Mouse (Mus musculus): ENCODE data around the gene Mtnr1b. TPM values are rescaled to one million over a fixed set of nuclear protein-coding genes. Genes with fewer than 3 reads are reported as not detected.

Mtnr1b gene
- polyA plus RNA-seq, 1 experiment: not detected

DNA sequence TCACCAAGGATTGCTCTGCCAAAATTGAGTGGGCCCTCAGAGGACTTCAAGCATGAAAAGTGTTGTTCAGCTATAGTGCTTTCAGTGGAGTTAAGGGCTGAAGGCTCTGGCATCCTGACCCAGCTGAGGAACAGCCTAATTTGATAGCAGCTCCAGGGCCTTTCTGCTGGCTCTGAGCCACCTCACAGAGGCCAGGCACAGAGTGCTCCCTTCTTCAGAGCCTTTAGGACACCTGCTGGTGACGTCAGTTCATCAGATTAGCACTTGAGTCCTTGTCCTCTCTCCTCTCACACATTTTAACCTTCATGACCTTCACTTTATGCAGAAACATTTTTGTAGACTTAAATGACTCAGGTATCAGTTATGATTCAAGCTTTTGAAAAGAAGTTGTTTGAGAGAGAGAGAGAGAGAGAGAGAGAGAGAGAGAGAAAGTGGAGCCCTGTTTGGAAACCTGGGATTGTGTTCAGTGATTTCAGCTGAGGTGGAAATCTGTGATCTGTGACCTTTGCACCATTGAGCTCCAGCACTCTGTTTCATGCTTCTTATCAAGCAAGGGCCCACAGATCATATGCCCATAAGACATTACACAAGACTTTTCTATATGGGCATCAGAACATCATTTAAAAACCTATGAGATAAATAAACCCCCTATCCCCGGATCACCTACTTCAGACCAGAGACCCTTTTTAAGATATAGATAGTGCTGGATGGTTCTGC, 35.2 kb upstream of the Mtnr1b start:
- H3K27me3 ChIP-seq (ENCODE audit: control insufficient read depth, insufficient read depth, insufficient read length): no peaks in the 10 kb centered on the region
- no peaks in the 10 kb centered on the region for H3K79me3 ChIP-seq (ENCODE audit: low read depth)
- TF ChIP-seq CEBPB (IDR thresholded peaks at IDR 0.05; ENCODE audit: low read depth) (no peak), FOSL1 (IDR thresholded peaks at IDR 0.05; ENCODE audit: insufficient read depth, low read length, poor library complexity, severe bottlenecking) (no peak)
- H3K4me3 ChIP-seq (ENCODE audit: insufficient read depth, poor library complexity, severe bottlenecking): no peak overlapping the region
- no peak overlapping the region for H3ac ChIP-seq (ENCODE audit: control insufficient read depth, insufficient read length, low read depth)
- no peaks in the 10 kb centered on the region for H3K36me3 ChIP-seq (ENCODE audit: control insufficient read depth, insufficient read depth)
- no peaks in the 10 kb centered on the region for H3K79me2 ChIP-seq (ENCODE audit: control insufficient read depth, insufficient read depth)

DNA sequence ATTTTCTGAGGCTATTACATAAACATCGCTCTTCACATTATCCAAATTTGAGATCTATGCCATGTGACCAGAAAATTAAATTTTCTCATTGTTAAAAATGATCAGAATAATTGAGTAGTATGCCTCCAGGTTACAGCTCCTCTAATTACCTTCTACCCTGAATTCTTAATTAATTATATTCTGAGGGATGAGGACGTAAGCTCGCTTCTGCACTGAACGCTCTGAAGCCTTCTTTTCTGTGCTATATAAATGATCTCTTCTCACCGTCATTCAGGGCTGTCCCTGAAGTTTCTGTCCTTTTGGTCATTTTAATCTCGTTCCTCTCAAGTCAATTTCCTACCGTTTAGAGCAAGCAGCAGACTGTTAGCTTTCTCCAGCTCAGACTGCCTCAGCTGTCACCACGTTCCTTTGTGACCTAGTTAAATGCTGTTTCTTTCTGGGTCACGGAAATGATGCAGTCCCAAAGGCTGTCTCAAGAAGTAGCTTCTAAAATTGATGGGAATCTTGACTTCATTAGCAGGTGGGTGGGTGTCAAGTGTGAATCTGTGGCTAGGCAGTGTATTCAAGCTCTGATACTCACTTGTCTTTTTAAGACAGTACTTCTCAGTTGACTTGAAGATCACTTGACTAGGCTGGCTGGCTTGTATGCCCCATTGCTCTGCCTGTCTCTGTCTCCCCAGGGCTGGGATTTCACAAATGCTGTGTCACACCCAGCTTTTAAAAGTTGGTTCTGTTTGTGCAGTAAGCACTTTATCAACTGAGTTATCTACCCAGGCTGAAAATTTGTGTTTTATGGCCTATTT, 29.8 kb upstream of the Mtnr1b start:
- H3K36me3 ChIP-seq (ENCODE audit: control insufficient read depth, insufficient read depth): no peaks in the 10 kb centered on the region

DNA sequence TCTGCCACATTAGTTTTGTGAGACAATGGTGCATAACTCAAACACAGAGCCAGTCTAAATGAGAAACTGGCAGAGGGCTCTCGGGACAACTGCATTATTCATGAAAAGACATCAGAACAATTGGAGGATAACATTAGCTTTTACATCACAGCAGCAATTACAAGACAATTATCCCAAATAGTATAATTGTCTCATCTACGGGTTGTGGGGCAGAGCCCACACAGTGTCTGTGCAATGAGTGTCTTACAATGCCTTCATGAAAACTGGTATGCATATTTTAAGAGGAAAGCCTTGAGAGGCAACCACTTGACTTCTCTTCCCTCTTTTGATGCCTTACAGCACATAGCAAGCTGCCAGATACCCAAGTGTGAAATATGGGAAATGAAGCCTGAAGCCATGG, 23.8 kb upstream of the Mtnr1b start:
- H3K79me3 ChIP-seq (ENCODE audit: low read depth): no peaks in the 10 kb centered on the region
- no peaks in the 10 kb centered on the region for H3K27me3 ChIP-seq (ENCODE audit: control insufficient read depth, insufficient read depth, insufficient read length)
- H3K36me3 ChIP-seq (ENCODE audit: control insufficient read depth, insufficient read depth): no peaks in the 10 kb centered on the region
- H3ac ChIP-seq (ENCODE audit: control insufficient read depth, insufficient read length, low read depth): no peak overlapping the region
- TF ChIP-seq MAX (IDR thresholded peaks at IDR 0.05): no peak
- no peak for TF ChIP-seq FOSL1 (IDR thresholded peaks at IDR 0.05; ENCODE audit: insufficient read depth, low read length, poor library complexity, severe bottlenecking)
- no peak for TF ChIP-seq USF1 (IDR thresholded peaks at IDR 0.05; ENCODE audit: low read depth)
- TF ChIP-seq CTCF (IDR thresholded peaks at IDR 0.05; ENCODE audit: control insufficient read depth, insufficient read depth, insufficient read length): no peak
- TF ChIP-seq CEBPB (IDR thresholded peaks at IDR 0.05; ENCODE audit: low read depth): no peak
- no peak for TF ChIP-seq MYOD1 (IDR thresholded peaks at IDR 0.05; ENCODE audit: control insufficient read depth, insufficient read length, low read depth)
- TF ChIP-seq MYOG (IDR thresholded peaks at IDR 0.05; ENCODE audit: control insufficient read depth, extremely low read depth, insufficient read length): no peak
- no peaks in the 10 kb centered on the region for H3K79me2 ChIP-seq (ENCODE audit: control insufficient read depth, insufficient read depth)
- H3K4me3 ChIP-seq (ENCODE audit: insufficient read depth, poor library complexity, severe bottlenecking): no peak overlapping the region

More for the DNA sequence above, 29.8 kb upstream of the Mtnr1b start:
- H3K27me3 ChIP-seq (ENCODE audit: control insufficient read depth, insufficient read depth, insufficient read length): no peaks in the 10 kb centered on the region
- TF ChIP-seq USF1 (IDR thresholded peaks at IDR 0.05; ENCODE audit: low read depth): no peak
- TF ChIP-seq MAX (IDR thresholded peaks at IDR 0.05): no peak
- TF ChIP-seq FOSL1 (IDR thresholded peaks at IDR 0.05; ENCODE audit: insufficient read depth, low read length, poor library complexity, severe bottlenecking): no peak
- no peak for TF ChIP-seq MYOG (IDR thresholded peaks at IDR 0.05; ENCODE audit: control insufficient read depth, extremely low read depth, insufficient read length)
- no peak for TF ChIP-seq CEBPB (IDR thresholded peaks at IDR 0.05; ENCODE audit: low read depth)
- TF ChIP-seq CTCF (IDR thresholded peaks at IDR 0.05; ENCODE audit: control insufficient read depth, insufficient read depth, insufficient read length): no peak
- no peak for TF ChIP-seq MYOD1 (IDR thresholded peaks at IDR 0.05; ENCODE audit: control insufficient read depth, insufficient read length, low read depth)
- no peaks in the 10 kb centered on the region for H3K79me2 ChIP-seq (ENCODE audit: control insufficient read depth, insufficient read depth)
- no peak overlapping the region for H3K4me3 ChIP-seq (ENCODE audit: insufficient read depth, poor library complexity, severe bottlenecking)
- no peak overlapping the region for H3ac ChIP-seq (ENCODE audit: control insufficient read depth, insufficient read length, low read depth)
- no peaks in the 10 kb centered on the region for H3K79me3 ChIP-seq (ENCODE audit: low read depth)

DNA sequence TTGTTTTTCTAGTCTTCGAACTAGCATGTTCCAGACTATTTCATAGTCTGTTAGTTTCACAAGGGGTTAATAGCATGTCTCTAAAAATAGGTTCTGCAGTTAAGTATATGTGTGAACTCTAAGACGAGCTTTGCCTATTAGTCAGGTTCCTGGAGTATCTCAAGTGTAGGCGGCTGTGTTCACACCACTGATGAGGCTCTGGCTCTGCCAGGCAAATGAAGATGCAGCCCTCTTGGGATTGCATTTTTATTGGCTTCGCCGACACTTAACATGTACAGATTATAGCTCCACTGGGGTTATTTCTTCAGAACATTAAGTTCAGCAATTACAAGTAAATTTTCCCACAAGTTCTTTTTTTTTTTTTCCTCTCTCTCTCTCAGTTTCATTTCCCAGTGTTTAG, 12.4 kb upstream of the Mtnr1b start:
- Histone ChIP-seq H3K27me3 (ENCODE audit: control insufficient read depth, insufficient read depth, insufficient read length) (no peaks in the 10 kb centered on the region), H3K79me2 (ENCODE audit: control insufficient read depth, insufficient read depth) (no peaks in the 10 kb centered on the region), H3K79me3 (ENCODE audit: low read depth) (no peaks in the 10 kb centered on the region), H3K4me3 (ENCODE audit: insufficient read depth, poor library complexity, severe bottlenecking) (no peak overlapping the region), H3ac (ENCODE audit: control insufficient read depth, insufficient read length, low read depth) (no peak overlapping the region), H3K36me3 (ENCODE audit: control insufficient read depth, insufficient read depth) (no peaks in the 10 kb centered on the region)
- no peak for TF ChIP-seq CEBPB (IDR thresholded peaks at IDR 0.05; ENCODE audit: low read depth)
- no peak for TF ChIP-seq FOSL1 (IDR thresholded peaks at IDR 0.05; ENCODE audit: insufficient read depth, low read length, poor library complexity, severe bottlenecking)
- no peak for TF ChIP-seq CTCF (IDR thresholded peaks at IDR 0.05; ENCODE audit: control insufficient read depth, insufficient read depth, insufficient read length)
- TF ChIP-seq USF1 (IDR thresholded peaks at IDR 0.05; ENCODE audit: low read depth): no peak
- TF ChIP-seq MYOD1 (IDR thresholded peaks at IDR 0.05; ENCODE audit: control insufficient read depth, insufficient read length, low read depth): no peak
- TF ChIP-seq MAX (IDR thresholded peaks at IDR 0.05): no peak
- no peak for TF ChIP-seq MYOG (IDR thresholded peaks at IDR 0.05; ENCODE audit: control insufficient read depth, extremely low read depth, insufficient read length)

DNA sequence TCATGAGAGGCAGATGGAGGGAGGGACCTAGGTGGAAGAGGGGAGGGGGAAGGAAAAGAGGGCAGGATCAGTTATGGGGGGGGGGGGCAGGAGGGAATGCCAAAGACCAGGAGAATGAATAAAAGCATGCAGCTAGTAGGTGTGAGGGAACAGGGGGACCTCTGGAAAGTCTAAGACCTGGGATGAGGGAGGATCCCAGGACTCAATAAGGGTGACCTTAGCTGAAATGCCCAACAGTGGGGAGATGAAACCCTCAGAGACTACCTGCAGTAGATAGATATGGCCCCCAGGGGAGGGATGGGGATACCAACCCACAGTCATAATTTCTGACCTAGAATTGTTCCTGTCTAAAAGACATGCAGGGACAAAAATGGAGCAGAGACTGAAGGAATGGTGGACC, 6.4 kb upstream of the Mtnr1b start:
- no peaks in the 10 kb centered on the region for H3K79me2 ChIP-seq (ENCODE audit: control insufficient read depth, insufficient read depth)
- H3K27me3 ChIP-seq (ENCODE audit: control insufficient read depth, insufficient read depth, insufficient read length): no peaks in the 10 kb centered on the region
- H3ac ChIP-seq (ENCODE audit: control insufficient read depth, insufficient read length, low read depth): no peak overlapping the region
- H3K4me3 ChIP-seq (ENCODE audit: insufficient read depth, poor library complexity, severe bottlenecking): no peak overlapping the region
- no peaks in the 10 kb centered on the region for H3K36me3 ChIP-seq (ENCODE audit: control insufficient read depth, insufficient read depth)
- no peaks in the 10 kb centered on the region for H3K79me3 ChIP-seq (ENCODE audit: low read depth)
- TF ChIP-seq CEBPB (IDR thresholded peaks at IDR 0.05; ENCODE audit: low read depth) (no peak), MYOD1 (IDR thresholded peaks at IDR 0.05; ENCODE audit: control insufficient read depth, insufficient read length, low read depth) (no peak), CTCF (IDR thresholded peaks at IDR 0.05; ENCODE audit: control insufficient read depth, insufficient read depth, insufficient read length) (no peak), MAX (IDR thresholded peaks at IDR 0.05) (no peak), FOSL1 (IDR thresholded peaks at IDR 0.05; ENCODE audit: insufficient read depth, low read length, poor library complexity, severe bottlenecking) (no peak), MYOG (IDR thresholded peaks at IDR 0.05; ENCODE audit: control insufficient read depth, extremely low read depth, insufficient read length) (no peak), USF1 (IDR thresholded peaks at IDR 0.05; ENCODE audit: low read depth) (no peak)

Data from C2C12 (cell line).